Mouse (Mus musculus): ENCODE measurements at regions not wholly inside any gene's neighbourhood (a gene's known extent, or its start where the extent isn't known, plus 50 kb on each side); places are given as distances from the start of the nearest gene placed in this dataset.
A peak's percentile ranks its signal among the peaks of the same experiment; 100 is the strongest.

DNA sequence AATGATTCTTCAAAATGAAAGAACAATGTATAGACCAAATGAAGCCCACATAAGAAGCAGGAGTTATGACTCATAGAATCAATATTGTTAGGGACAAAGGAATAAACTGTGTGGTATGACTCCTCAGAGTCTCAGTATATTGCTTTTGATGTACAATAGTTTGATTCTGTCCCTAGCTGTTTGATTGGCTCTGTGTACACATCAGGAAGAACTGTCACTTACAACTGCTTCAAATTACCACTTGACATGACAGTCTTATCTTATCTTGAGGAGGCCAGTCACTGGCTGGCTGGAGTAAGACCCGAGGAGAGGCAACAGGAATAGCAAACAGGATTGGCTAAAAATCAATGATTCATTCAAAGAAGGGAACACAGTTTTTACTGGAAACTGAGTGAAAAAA, 1333.5 kb upstream of the Gm38303 start:
- DNase-seq (ENCODE audit: low spot score in 2 of 2), result no peak

- DNase-seq (ENCODE audit: low spot score in 2 of 2), result no peak
Observed at GRCm38 (mm10) chr3:11639329-11639728, 1303.8 kb upstream of the Gm38303 start.

- DNase-seq (ENCODE audit: low spot score in 2 of 2), result peak; percentile 20 to 33
Observed at GRCm38 (mm10) chr3:11601496-11601895, 1266.0 kb upstream of the Gm38303 start.

DNA sequence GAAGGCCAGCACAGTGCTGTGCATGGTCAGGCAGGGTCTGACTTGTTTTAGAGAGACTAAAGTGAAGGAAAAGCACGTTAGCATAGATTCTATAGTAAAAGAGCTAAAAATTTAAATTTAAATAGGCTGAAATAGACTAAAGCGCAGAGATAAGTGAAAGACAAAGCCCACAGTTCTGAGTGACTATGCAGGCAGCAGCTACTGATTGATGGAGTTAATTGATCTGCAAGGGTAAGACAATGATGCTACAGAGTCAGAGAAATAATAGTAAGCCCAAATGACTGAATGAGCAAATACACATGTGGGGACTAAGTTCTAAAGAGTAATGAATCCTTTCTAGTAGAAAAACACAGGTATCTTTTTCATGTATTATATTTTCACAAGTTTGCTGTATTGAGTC, 1228.4 kb upstream of the Gm38303 start:
- no peak for DNase-seq (ENCODE audit: low spot score in 2 of 2)

DNA sequence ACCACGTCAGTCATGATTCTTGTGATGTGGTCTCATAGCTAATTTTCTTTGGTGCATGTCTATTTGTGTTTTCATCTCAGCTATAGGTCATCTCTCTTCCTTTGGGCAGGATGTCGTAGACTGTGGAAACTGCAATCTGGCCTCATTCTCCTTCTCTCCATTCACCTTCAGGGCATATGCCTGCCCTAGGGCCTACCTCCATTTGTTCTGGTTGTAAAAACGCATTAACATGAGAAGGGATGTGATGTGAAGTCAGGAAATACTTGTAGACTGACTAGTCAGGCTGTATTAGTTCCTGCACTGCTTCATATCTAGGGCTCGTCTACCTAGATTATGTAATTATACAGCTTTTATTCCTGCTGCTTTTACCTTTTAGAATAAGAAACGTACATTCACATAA, 1227.4 kb upstream of the Gm38303 start:
- no peak for DNase-seq (ENCODE audit: low spot score in 2 of 2)

All from right cerebral cortex, postnatal 10 days (tissue).